Comparison of ENCODE assay signal across 8 mouse cellular contexts in the genomic region with DNA sequence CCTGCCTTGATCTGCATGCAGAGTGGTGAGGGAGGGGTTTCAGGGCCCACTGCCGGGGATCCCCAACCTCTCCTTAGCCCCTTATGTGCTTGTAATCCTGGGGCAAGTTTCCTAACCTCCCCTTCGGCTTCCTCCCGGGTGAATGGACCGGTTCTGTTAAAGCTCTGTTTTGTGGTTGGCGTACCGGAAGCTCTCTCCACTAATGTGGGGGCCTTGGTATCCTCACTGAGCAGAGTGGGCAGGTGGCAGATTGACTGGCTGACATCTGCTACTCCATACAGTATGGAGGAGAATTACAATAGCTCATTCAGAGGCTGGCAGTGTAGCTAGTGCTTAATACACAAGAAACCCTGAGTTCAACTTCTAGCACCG. TPM values are rescaled to one million over a fixed set of nuclear protein-coding genes. Genes with fewer than 3 reads are reported as not detected.
DNase-seq lines count a peak whose midpoint lies in the region; ATAC-seq lines count a peak whose summit lies in the region.

No protein-coding gene starts in this region.

- H3K4me2 ChIP-seq in neural tube, embryonic 14.5 days (ENCODE audit: low read depth, low read length) = peak overlapping the region; percentile 60

- H3K36me3 ChIP-seq in hindbrain, embryonic 10.5 days = peaks cover 11% of the 10 kb centered on the region
- peaks cover 18% of the 10 kb centered on the region for H3K36me3 ChIP-seq in limb, embryonic 10.5 days
- no peaks in the 10 kb centered on the region for H3K36me3 ChIP-seq in neural tube, embryonic 14.5 days (ENCODE audit: control insufficient read depth, insufficient read depth, low read length)

- H3K27me3 ChIP-seq in hindbrain, embryonic 10.5 days (ENCODE audit: insufficient read depth, poor library complexity, severe bottlenecking) = no peaks in the 10 kb centered on the region
- H3K27me3 ChIP-seq in limb, embryonic 10.5 days (ENCODE audit: low read depth, poor library complexity, severe bottlenecking) = no peaks in the 10 kb centered on the region
- H3K27me3 ChIP-seq in neural tube, embryonic 14.5 days (ENCODE audit: control insufficient read depth, insufficient read depth, low read length) = no peaks in the 10 kb centered on the region

- ATAC-seq in cerebellum, adult (ENCODE audit: insufficient number of reproducible peaks, low FRiP score, low TSS enrichment) = peak; percentile 24
- peak; percentile 78 for ATAC-seq in neural tube, embryonic 14.5 days (ENCODE audit: low read depth)

- peaks cover 25% of the 10 kb centered on the region for H3K4me1 ChIP-seq in hindbrain, embryonic 10.5 days (replicated peaks)
- H3K4me1 ChIP-seq in limb, embryonic 10.5 days = peaks cover 17% of the 10 kb centered on the region
- peaks cover 11% of the 10 kb centered on the region for H3K4me1 ChIP-seq in neural tube, embryonic 14.5 days (ENCODE audit: control insufficient read depth, insufficient read depth, low read length)

- H3K27ac ChIP-seq in hindbrain, embryonic 10.5 days = peak overlapping the region; percentile 95
- H3K27ac ChIP-seq in limb, embryonic 10.5 days = peak overlapping the region; percentile 95
- peak overlapping the region; percentile 87 for H3K27ac ChIP-seq in neural tube, embryonic 14.5 days (ENCODE audit: low read depth, low read length)

- WGBS in hindbrain, embryonic 10.5 days = 6% methylated on average over 7 of the region's 7 CpGs
- 9% methylated on average over 7 of the region's 7 CpGs for WGBS in limb, embryonic 10.5 days
- 3% methylated on average over 7 of the region's 7 CpGs for WGBS in neural tube, embryonic 14.5 days

- peak overlapping the region; percentile 92 for H3K9ac ChIP-seq in neural tube, embryonic 14.5 days (replicated peaks; ENCODE audit: low read depth, low read length)

- H3K4me3 ChIP-seq in hindbrain, embryonic 10.5 days = peak overlapping the region; percentile 88
- H3K4me3 ChIP-seq in limb, embryonic 10.5 days = peak overlapping the region; percentile 97
- peak overlapping the region; percentile 86 for H3K4me3 ChIP-seq in neural tube, embryonic 14.5 days (ENCODE audit: low read depth, low read length)

- no peak for DNase-seq in cerebellum, postnatal 4 days (ENCODE audit: low spot score in 2 of 2)
- DNase-seq in CD4-positive helper T cell, adult 2 months (ENCODE audit: low read depth, low spot score) = peak; percentile 46
- peak; percentile 44 for DNase-seq in embryo, embryonic 10.5 days (ENCODE audit: low spot score)
- DNase-seq in hindbrain, embryonic 10.5 days (ENCODE audit: low spot score) = no peak
- no peak for DNase-seq in limb, embryonic 10.5 days (ENCODE audit: low spot score)
- no peak for DNase-seq in ovary, postnatal 14 days (ENCODE audit: low spot score)

- no peaks in the 10 kb centered on the region for H3K9me3 ChIP-seq in hindbrain, embryonic 10.5 days
- no peaks in the 10 kb centered on the region for H3K9me3 ChIP-seq in limb, embryonic 10.5 days (replicated peaks)
- no peaks in the 10 kb centered on the region for H3K9me3 ChIP-seq in neural tube, embryonic 14.5 days (ENCODE audit: control insufficient read depth, low read length)

RNA-seq across cellular contexts. Expression of a gene that starts 0.8 kb away (rescaled TPM):
- polyA plus RNA-seq in hindbrain, embryonic 10.5 days (2016; fragmentation: Nextera tagmentation; extraction: Ambion mirVana) = 301 and 319 TPM in 2 replicates
- 286 and 318 TPM in 2 replicates for polyA plus RNA-seq in limb, embryonic 10.5 days (2016; fragmentation: Nextera tagmentation; extraction: Ambion mirVana)
- polyA plus RNA-seq in neural tube, embryonic 14.5 days (2014; fragmentation: Nextera tagmentation; extraction: Ambion mirVana) = 283 TPM in 2 replicates

RNA-seq across cellular contexts. Expression of a gene that starts 27.6 kb away (rescaled TPM):
- polyA plus RNA-seq in hindbrain, embryonic 10.5 days (2016; fragmentation: Nextera tagmentation; extraction: Ambion mirVana) = 18.3 and 20.4 TPM in 2 replicates
- 22.2 and 24.9 TPM in 2 replicates for polyA plus RNA-seq in limb, embryonic 10.5 days (2016; fragmentation: Nextera tagmentation; extraction: Ambion mirVana)
- 15.4 and 19.3 TPM in 2 replicates for polyA plus RNA-seq in neural tube, embryonic 14.5 days (2014; fragmentation: Nextera tagmentation; extraction: Ambion mirVana)

Comparison
In these comparisons a context has a peak if more than half of its experiments do, and no peak if none do; other contexts are left out.
1. DNase-seq: peak in CD4-positive helper T cell, adult 2 months (single experiment) and embryo, embryonic 10.5 days (single experiment); none in cerebellum, postnatal 4 days (0 of 2), hindbrain, embryonic 10.5 days (single experiment), limb, embryonic 10.5 days (single experiment) and ovary, postnatal 14 days (single experiment).
2. Peak in every context shown above with its lines, with median percentiles within 50 percentile points of each other: H3K27ac ChIP-seq and H3K4me3 ChIP-seq.